Mouse (Mus musculus): ENCODE data around the gene Plekhg3. TPM values are rescaled to one million over a fixed set of nuclear protein-coding genes. Genes with fewer than 3 reads are reported as not detected.

Plekhg3 gene
- polyA plus RNA-seq (2014; fragmentation: Nextera tagmentation; extraction: Ambion mirVana), result 1.3 and 1.6 TPM in 2 replicates

DNA sequence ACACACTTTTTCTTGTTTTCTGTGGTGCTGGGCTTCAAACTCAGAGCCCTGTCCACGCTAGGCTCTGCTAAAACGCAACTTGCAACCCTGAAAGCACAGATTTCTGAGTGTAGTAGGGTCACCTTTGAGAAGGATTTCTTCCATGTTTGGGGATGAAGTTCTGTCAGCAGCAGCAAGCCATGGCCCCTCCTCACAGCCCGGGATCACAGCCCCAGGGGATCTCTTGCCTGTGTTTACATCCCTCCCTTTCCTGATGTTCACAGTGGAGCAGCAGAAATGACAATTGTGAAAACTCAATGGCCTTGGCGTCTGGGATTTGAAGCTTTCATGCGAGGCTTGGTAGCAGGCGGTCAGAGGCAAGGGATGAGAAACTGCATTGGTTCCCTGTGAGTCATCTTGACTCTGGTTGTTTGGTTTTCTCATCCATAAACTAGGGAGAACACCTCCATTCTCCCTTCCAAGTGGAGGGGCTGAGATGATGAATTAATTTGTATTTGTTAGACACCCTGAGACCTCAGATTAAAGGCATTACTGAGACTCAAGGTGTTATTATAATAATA is at the start of gene Plekhg3:
Gene Plekhg3, plus strand, starts transcription at position 312 of the 560 bp plus-strand sequence.
- peaks cover 13% of the 10 kb centered on the region for H3K4me1 ChIP-seq (replicated peaks; ENCODE audit: control insufficient read depth, insufficient read depth, low read length)
- no peak within 1 kb of the TSS for H3K4me2 ChIP-seq (replicated peaks)
- H3K27ac ChIP-seq, result no peak within 1 kb of the TSS
- 32% methylated on average over 6 of the region's 6 CpGs for WGBS
- ATAC-seq (ENCODE audit: low FRiP score) (no peak), DNase-seq (ENCODE audit: low spot score) (no peak)
- H3K9me3 ChIP-seq (ENCODE audit: control insufficient read depth, low read length), result no peaks in the 10 kb centered on the region
- H3K36me3 ChIP-seq (replicated peaks; ENCODE audit: control insufficient read depth, insufficient read depth), result no peaks in the 10 kb centered on the region
- H3K27me3 ChIP-seq (ENCODE audit: control insufficient read depth, insufficient read depth, low read length), result peaks cover 61% of the 10 kb centered on the region
- H3K4me3 ChIP-seq (replicated peaks; ENCODE audit: low read length), result no peak within 1 kb of the TSS
- no peak within 1 kb of the TSS for H3K9ac ChIP-seq

DNA sequence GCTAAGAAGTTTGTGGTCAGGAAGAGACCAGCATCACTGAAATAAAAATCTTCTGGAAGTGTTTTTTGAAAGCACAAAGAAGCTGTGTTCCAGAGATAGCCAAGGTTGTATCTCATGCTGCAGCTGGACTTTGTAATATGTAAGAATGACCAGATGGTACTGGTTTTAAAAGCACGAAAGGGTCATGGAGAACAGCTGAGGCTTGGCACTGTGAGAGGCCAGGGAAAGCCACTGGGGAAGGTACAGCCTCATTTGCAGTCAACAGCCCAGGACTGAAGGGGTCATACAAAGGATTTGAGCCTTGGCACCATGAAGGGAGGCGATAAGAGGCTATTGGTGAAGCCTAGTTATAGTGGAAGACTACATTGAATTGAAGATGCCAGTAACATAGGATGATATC is 48.2 kb upstream of the Plekhg3 start:
- no peak for DNase-seq (ENCODE audit: low spot score)
- Histone ChIP-seq H3K4me2 (replicated peaks) (no peak overlapping the region), H3K4me1 (replicated peaks; ENCODE audit: control insufficient read depth, insufficient read depth, low read length) (no peaks in the 10 kb centered on the region), H3K4me3 (replicated peaks; ENCODE audit: low read length) (no peak overlapping the region), H3K9ac (no peak overlapping the region), H3K27me3 (ENCODE audit: control insufficient read depth, insufficient read depth, low read length) (no peaks in the 10 kb centered on the region), H3K27ac (no peak overlapping the region), H3K36me3 (replicated peaks; ENCODE audit: control insufficient read depth, insufficient read depth) (no peaks in the 10 kb centered on the region), H3K9me3 (ENCODE audit: control insufficient read depth, low read length) (no peaks in the 10 kb centered on the region)
- WGBS, result 83% methylated on average over 2 of the region's 2 CpGs
- ATAC-seq (ENCODE audit: low FRiP score), result no peak

DNA sequence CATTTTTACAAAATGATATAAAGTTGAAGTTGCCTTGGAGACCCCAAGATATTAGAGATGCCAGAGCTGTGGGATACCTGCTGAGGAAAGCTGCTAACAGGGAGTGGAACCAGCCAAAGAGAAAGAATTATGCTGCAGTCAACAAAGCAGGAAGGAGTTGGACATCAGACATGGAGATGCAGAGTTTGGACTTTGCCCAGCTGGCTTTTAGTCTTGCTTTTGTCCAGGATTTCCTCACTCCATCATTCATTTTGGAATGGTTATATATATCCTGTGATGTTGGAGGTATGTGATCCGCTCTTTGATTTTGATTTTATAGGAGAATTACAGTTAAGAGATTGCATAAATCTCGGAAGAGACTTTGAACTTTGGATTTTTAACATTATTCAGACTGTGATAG is 47.7 kb upstream of the Plekhg3 start:
- ATAC-seq (ENCODE audit: low FRiP score) (no peak), DNase-seq (ENCODE audit: low spot score) (no peak)
- Histone ChIP-seq H3K36me3 (replicated peaks; ENCODE audit: control insufficient read depth, insufficient read depth) (no peaks in the 10 kb centered on the region), H3K27me3 (ENCODE audit: control insufficient read depth, insufficient read depth, low read length) (no peaks in the 10 kb centered on the region), H3K4me2 (replicated peaks) (no peak overlapping the region), H3K9me3 (ENCODE audit: control insufficient read depth, low read length) (no peaks in the 10 kb centered on the region), H3K27ac (no peak overlapping the region), H3K4me3 (replicated peaks; ENCODE audit: low read length) (no peak overlapping the region), H3K9ac (no peak overlapping the region), H3K4me1 (replicated peaks; ENCODE audit: control insufficient read depth, insufficient read depth, low read length) (no peaks in the 10 kb centered on the region)
- WGBS, result 89% methylated on average over 2 of the region's 2 CpGs

DNA sequence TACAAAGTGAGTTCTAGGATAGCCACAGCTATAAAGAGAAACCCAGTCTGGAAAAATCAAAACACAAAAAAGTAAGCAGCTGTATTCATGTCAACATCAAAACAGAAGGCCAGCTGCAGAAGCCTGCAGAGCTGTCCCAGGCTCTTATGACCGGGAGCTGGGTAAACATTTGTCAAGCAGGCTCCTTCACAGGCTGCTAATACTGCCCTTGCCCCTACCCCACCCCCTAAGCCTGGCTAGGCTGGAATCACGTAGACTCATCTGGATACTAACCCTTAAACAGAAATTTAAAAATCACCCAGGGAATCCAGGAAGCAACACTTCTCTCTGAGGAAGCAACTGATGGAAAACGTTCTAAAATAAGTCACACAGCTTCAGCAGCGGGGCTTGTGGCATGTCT is 45.8 kb upstream of the Plekhg3 start:
- Histone ChIP-seq H3K27ac (no peak overlapping the region), H3K4me2 (replicated peaks) (no peak overlapping the region), H3K27me3 (ENCODE audit: control insufficient read depth, insufficient read depth, low read length) (no peaks in the 10 kb centered on the region), H3K4me3 (replicated peaks; ENCODE audit: low read length) (no peak overlapping the region), H3K9me3 (ENCODE audit: control insufficient read depth, low read length) (no peaks in the 10 kb centered on the region), H3K9ac (no peak overlapping the region), H3K4me1 (replicated peaks; ENCODE audit: control insufficient read depth, insufficient read depth, low read length) (no peaks in the 10 kb centered on the region), H3K36me3 (replicated peaks; ENCODE audit: control insufficient read depth, insufficient read depth) (no peaks in the 10 kb centered on the region)
- DNase-seq (ENCODE audit: low spot score) (no peak), ATAC-seq (ENCODE audit: low FRiP score) (no peak)
- 59% methylated on average over 4 of the region's 4 CpGs for WGBS

DNA sequence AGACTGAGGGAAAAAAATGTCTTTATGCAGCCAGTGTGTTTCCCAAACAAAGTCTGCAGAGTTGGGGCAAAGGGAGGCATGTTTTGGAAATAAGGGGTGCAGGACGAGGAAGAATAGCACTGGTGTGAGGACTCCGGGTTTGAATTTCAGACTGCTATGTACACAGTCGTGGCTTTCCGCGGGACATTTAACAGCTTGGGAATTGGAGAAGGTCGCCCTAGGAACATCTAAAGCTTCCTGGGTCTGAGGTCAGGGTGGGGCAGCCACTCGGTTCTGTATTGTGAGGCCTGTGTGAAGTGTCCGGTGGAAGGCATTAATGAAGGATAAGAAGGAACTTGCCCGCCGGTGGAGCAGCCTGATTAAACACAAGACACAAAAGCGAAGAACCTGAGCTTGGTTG is 45.3 kb upstream of the Plekhg3 start:
- H3K4me2 ChIP-seq (replicated peaks), result no peak overlapping the region
- H3K27ac ChIP-seq, result no peak overlapping the region
- WGBS, result 66% methylated on average over 11 of the region's 11 CpGs
- H3K27me3 ChIP-seq (ENCODE audit: control insufficient read depth, insufficient read depth, low read length), result no peaks in the 10 kb centered on the region
- no peak overlapping the region for H3K4me3 ChIP-seq (replicated peaks; ENCODE audit: low read length)
- ATAC-seq (ENCODE audit: low FRiP score) (no peak), DNase-seq (ENCODE audit: low spot score) (no peak)
- H3K4me1 ChIP-seq (replicated peaks; ENCODE audit: control insufficient read depth, insufficient read depth, low read length), result no peaks in the 10 kb centered on the region
- H3K9me3 ChIP-seq (ENCODE audit: control insufficient read depth, low read length), result no peaks in the 10 kb centered on the region
- no peaks in the 10 kb centered on the region for H3K36me3 ChIP-seq (replicated peaks; ENCODE audit: control insufficient read depth, insufficient read depth)
- H3K9ac ChIP-seq, result no peak overlapping the region

DNA sequence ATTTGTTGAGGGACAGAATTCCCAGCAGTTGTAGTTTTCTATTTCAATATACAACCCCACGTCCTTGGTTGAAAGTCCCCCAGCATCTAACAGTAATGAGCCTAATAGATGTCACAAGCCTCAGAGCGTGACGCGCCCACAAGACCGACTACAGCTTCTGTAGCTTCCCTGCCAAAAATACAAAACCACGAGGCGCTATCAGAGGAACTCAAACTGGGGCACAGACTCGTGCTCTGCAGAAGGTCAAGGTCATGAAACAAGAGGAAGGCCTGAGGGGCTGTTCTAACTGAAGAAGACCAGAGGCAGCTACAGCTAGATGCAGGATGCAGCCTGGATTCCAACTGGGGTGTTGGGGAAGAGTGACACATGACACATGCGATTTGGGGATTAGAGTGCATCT is 43.7 kb upstream of the Plekhg3 start:
- DNase-seq (ENCODE audit: low spot score) (no peak), ATAC-seq (ENCODE audit: low FRiP score) (no peak)
- H3K9ac ChIP-seq, result no peak overlapping the region
- no peak overlapping the region for H3K27ac ChIP-seq
- H3K27me3 ChIP-seq (ENCODE audit: control insufficient read depth, insufficient read depth, low read length), result no peaks in the 10 kb centered on the region
- no peak overlapping the region for H3K4me2 ChIP-seq (replicated peaks)
- 78% methylated on average over 9 of the region's 9 CpGs for WGBS
- H3K4me1 ChIP-seq (replicated peaks; ENCODE audit: control insufficient read depth, insufficient read depth, low read length), result no peaks in the 10 kb centered on the region
- no peak overlapping the region for H3K4me3 ChIP-seq (replicated peaks; ENCODE audit: low read length)
- no peaks in the 10 kb centered on the region for H3K36me3 ChIP-seq (replicated peaks; ENCODE audit: control insufficient read depth, insufficient read depth)
- H3K9me3 ChIP-seq (ENCODE audit: control insufficient read depth, low read length), result no peaks in the 10 kb centered on the region

DNA sequence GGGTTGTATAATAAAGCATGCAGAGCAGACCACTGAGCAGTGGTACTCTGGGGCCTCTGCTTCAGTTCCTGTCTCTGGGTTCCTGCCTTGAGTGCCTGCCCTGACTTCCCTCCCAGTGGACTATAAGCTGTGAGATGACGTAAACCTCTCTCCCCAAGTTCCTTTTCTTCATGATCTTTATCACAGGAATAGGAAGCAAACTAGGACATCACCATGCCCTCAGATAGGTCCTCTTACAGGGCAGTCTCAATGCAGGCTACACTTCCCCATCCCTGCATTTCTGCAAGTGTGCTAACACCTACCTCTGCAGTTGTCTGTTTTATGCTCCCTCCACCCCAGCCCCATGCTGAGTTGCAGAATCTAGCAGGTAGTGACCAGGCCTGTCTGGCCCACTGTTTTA is 39.9 kb upstream of the Plekhg3 start:
- H3K4me3 ChIP-seq (replicated peaks; ENCODE audit: low read length), result no peak overlapping the region
- H3K27ac ChIP-seq, result no peak overlapping the region
- H3K4me1 ChIP-seq (replicated peaks; ENCODE audit: control insufficient read depth, insufficient read depth, low read length), result no peaks in the 10 kb centered on the region
- DNase-seq (ENCODE audit: low spot score), result no peak
- no peaks in the 10 kb centered on the region for H3K36me3 ChIP-seq (replicated peaks; ENCODE audit: control insufficient read depth, insufficient read depth)
- no peak overlapping the region for H3K4me2 ChIP-seq (replicated peaks)
- no peak for ATAC-seq (ENCODE audit: low FRiP score)
- no peak overlapping the region for H3K9ac ChIP-seq
- H3K9me3 ChIP-seq (ENCODE audit: control insufficient read depth, low read length), result no peaks in the 10 kb centered on the region
- whole genome bisulfite sequencing, result 89% methylated on average over 1 of the region's 1 CpGs
- peaks cover 3% of the 10 kb centered on the region; the same call in 1 of the 2 replicates for H3K27me3 ChIP-seq (ENCODE audit: control insufficient read depth, insufficient read depth, low read length)

DNA sequence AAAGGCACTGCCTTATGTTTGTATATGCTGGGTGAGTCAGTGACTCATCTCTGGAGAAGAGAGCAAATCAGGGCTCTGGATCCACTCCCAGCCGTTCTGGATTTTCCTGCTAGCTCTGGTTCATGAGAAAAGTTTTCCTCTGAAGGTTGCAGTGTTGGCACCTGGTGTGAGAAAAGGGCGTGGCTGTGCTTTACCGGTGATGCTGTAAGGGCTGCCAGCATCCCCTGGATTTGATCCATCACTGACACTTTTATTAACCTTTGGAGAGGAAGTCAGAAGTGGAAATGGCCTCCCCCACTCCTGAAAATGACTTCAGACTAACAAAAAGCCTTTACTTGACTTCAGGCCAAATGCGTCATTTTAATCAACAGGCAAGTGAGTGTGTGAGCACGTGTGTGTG is 37.2 kb upstream of the Plekhg3 start:
- H3K9ac ChIP-seq, result no peak overlapping the region
- no peak overlapping the region for H3K4me3 ChIP-seq (replicated peaks; ENCODE audit: low read length)
- H3K36me3 ChIP-seq (replicated peaks; ENCODE audit: control insufficient read depth, insufficient read depth), result no peaks in the 10 kb centered on the region
- WGBS, result 73% methylated on average over 5 of the region's 5 CpGs
- H3K27ac ChIP-seq, result no peak overlapping the region
- H3K9me3 ChIP-seq (ENCODE audit: control insufficient read depth, low read length), result no peaks in the 10 kb centered on the region
- no peaks in the 10 kb centered on the region for H3K4me1 ChIP-seq (replicated peaks; ENCODE audit: control insufficient read depth, insufficient read depth, low read length)
- no peak overlapping the region for H3K4me2 ChIP-seq (replicated peaks)
- H3K27me3 ChIP-seq (ENCODE audit: control insufficient read depth, insufficient read depth, low read length), result peaks cover 3% of the 10 kb centered on the region; the same call in 1 of the 2 replicates
- DNase-seq (ENCODE audit: low spot score) (no peak), ATAC-seq (ENCODE audit: low FRiP score) (no peak)

DNA sequence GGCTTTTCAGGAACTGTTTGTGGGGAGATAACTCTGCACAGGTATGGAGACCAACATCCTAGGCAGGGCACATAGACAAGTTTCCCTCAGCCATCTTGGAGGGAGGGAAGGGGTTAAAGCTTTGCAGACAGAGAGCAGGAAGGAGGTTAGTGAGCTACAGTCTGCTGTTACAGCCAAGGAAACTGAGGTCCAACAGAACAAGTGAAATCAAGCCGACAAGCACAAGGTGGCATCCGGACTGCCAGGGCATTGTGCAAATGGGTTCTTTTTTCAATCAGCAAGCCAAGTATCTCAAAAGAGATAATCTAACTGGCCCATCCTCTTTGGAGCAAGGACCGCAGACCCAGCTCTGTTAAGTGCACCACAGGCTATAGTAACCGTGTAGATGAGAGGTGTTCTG is 35.3 kb upstream of the Plekhg3 start:
- Histone ChIP-seq H3K9me3 (ENCODE audit: control insufficient read depth, low read length) (no peaks in the 10 kb centered on the region), H3K4me2 (replicated peaks) (no peak overlapping the region), H3K27ac (no peak overlapping the region), H3K36me3 (replicated peaks; ENCODE audit: control insufficient read depth, insufficient read depth) (no peaks in the 10 kb centered on the region), H3K4me1 (replicated peaks; ENCODE audit: control insufficient read depth, insufficient read depth, low read length) (no peaks in the 10 kb centered on the region), H3K4me3 (replicated peaks; ENCODE audit: low read length) (no peak overlapping the region), H3K9ac (no peak overlapping the region), H3K27me3 (ENCODE audit: control insufficient read depth, insufficient read depth, low read length) (peaks cover 3% of the 10 kb centered on the region; the same call in 1 of the 2 replicates)
- ATAC-seq (ENCODE audit: low FRiP score), result no peak
- no peak for DNase-seq (ENCODE audit: low spot score)
- 86% methylated on average over 4 of the region's 4 CpGs for WGBS

DNA sequence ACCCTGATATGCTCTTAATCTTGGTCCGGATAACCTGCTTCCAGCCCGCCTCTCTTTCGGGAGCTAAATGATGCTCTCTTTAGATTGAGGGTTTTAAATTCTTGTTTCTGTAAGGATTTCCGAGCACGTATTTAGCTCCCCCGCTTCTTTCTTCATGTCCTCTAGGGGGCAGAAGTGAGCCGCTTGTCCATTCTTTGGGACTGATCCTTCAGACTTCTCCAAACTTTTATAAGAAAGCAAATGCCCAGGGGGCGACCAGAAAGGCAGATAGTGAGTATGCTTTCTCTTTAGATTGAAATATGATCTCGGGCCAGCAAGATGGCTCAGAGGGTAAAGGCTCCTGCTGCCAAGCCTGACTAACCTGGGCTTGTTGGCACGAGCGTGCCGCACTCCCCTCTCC is 34.4 kb upstream of the Plekhg3 start:
- H3K9ac ChIP-seq, result no peak overlapping the region
- H3K36me3 ChIP-seq (replicated peaks; ENCODE audit: control insufficient read depth, insufficient read depth), result no peaks in the 10 kb centered on the region
- peaks cover 3% of the 10 kb centered on the region; the same call in 1 of the 2 replicates for H3K27me3 ChIP-seq (ENCODE audit: control insufficient read depth, insufficient read depth, low read length)
- no peaks in the 10 kb centered on the region for H3K4me1 ChIP-seq (replicated peaks; ENCODE audit: control insufficient read depth, insufficient read depth, low read length)
- 30% methylated on average over 12 of the region's 12 CpGs for WGBS
- ATAC-seq (ENCODE audit: low FRiP score) (no peak), DNase-seq (ENCODE audit: low spot score) (peak; percentile 76)
- H3K4me2 ChIP-seq (replicated peaks), result no peak overlapping the region
- no peaks in the 10 kb centered on the region for H3K9me3 ChIP-seq (ENCODE audit: control insufficient read depth, low read length)
- H3K27ac ChIP-seq, result no peak overlapping the region
- H3K4me3 ChIP-seq (replicated peaks; ENCODE audit: low read length), result no peak overlapping the region

Data from hindbrain, embryonic 14.5 days (tissue).